Mouse (Mus musculus) testis, adult 2 months (tissue): ENCODE data around the gene Auts2.

Experiments used
- CTCF ChIP-seq: fragments of 200-500 bp; IDR thresholded peaks from 2 replicates; pipeline ENCODE4 v1.5.1; 2012; ENCODE audit warnings: low read depth, mild to moderate bottlenecking, inconsistent platforms, low read length, moderate library complexity; ENCODE audit not compliant: control insufficient read depth, insufficient read depth, insufficient replicate concordance
- POLR2A ChIP-seq: fragments of 200-500 bp; IDR thresholded peaks from 2 replicates; pipeline ENCODE4 v1.6.1; 2012; ENCODE audit warnings: low read depth, mild to moderate bottlenecking, inconsistent platforms, low read length, moderate library complexity; ENCODE audit not compliant: control insufficient read depth

GRCm38 (mm10) chr5:132186221-132186620 lies 356.9 kb downstream of the Auts2 start:
- TF ChIP-seq CTCF (no peak), POLR2A (no peak)
